Mouse (Mus musculus) embryonic facial prominence, embryonic 14.5 days (tissue): ENCODE results near the gene Lrtm1. TPM values are rescaled to one million over a fixed set of nuclear protein-coding genes. Genes with fewer than 3 reads are reported as not detected.

Source experiments
- ATAC-seq: fragments of 200-750 bp; cut with Nextera tagmentation; 2 replicates; pipeline ENCODE4 v1.8.0; 2017; ENCODE audit warnings: low read depth, moderate number of reproducible peaks, moderate TSS enrichment
- DNase-seq: peaks from one replicate; pipeline ENCODE4 v3.0.0-alpha.2; 2015; ENCODE audit warnings: low spot score
- H3K27ac ChIP-seq: fragments of 300-500 bp; sonication (generic); replicated peaks from 2 replicates; pipeline ENCODE4 v1.5.1; 2014; ENCODE audit warnings: low read depth, mild to moderate bottlenecking, low read length, moderate library complexity
- H3K27me3 ChIP-seq: fragments of 300-500 bp; sonication (generic); replicated peaks from 2 replicates; pipeline ENCODE4 v1.6.1; 2014; ENCODE audit warnings: low read length; ENCODE audit not compliant: control insufficient read depth, insufficient read depth
- H3K36me3 ChIP-seq: fragments of 300-500 bp; sonication (generic); 2 replicates; pipeline ENCODE4 v1.6.1; 2014; ENCODE audit warnings: low read length, mixed read lengths; ENCODE audit not compliant: control insufficient read depth, insufficient read depth
- H3K4me1 ChIP-seq: fragments of 300-500 bp; sonication (generic); 2 replicates; pipeline ENCODE4 v1.6.1; 2014; ENCODE audit warnings: antibody characterized with exemption, low read length; ENCODE audit not compliant: control insufficient read depth, insufficient read depth
- H3K4me2 ChIP-seq: fragments of 300-500 bp; sonication (generic); 2 replicates; pipeline ENCODE4 v1.6.1; 2014; ENCODE audit warnings: low read depth, mild to moderate bottlenecking, low read length, moderate library complexity, mixed read lengths
- H3K4me3 ChIP-seq: fragments of 300-500 bp; sonication (generic); 2 replicates; pipeline ENCODE4 v1.5.1; 2014; ENCODE audit warnings: low read depth, mild to moderate bottlenecking, low read length
- H3K9ac ChIP-seq: fragments of 300-500 bp; sonication (generic); 2 replicates; pipeline ENCODE4 v1.6.1; 2014; ENCODE audit warnings: low read depth, mild to moderate bottlenecking, low read length, moderate library complexity, mixed read lengths
- H3K9me3 ChIP-seq: fragments of 300-500 bp; sonication (generic); 2 replicates; pipeline ENCODE4 v1.6.1; 2016; ENCODE audit warnings: low read length; ENCODE audit not compliant: control insufficient read depth
- WGBS: fragments of 180-500 bp; shearing (Covaris S2); extraction: QIAGEN DNeasy Blood & Tissue Kit; methylation state at CpG from one replicate; pipeline ENCODE4 v1.1.7; 2014; 5-methylcytosine and 5-hydroxymethylcytosine counted together
- polyA plus RNA-seq: library from polyadenylated mRNA; unstranded; fragments of >200 nt; fragmentation: Nextera tagmentation; extraction: Ambion mirVana; gene quantifications from 2 replicates; pipeline ENCODE4 v1.2.1, GENCODE M21; 2014

The Lrtm1 gene
- 1.5 and 2.2 TPM in 2 replicates for polyA plus RNA-seq

DNA sequence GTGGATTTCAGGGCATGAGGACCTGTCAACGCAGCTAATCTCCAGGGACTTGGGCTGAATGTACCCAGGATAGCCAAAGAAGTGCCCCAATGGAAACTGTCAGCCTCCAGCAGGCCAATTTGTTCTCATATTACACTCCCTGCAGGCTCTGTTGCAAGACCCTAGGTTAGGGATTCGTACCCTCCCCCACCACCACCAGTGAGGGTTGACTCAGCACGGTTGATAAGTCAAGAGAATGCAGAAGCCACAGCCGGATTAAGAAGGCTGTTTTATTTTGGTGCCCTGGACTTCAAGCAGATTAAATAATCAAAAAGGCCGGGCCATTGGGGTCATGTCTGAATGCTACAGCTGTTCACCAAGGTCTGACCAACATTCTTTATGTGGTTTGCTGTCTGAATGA, at the start of gene Lrtm1:
Lrtm1 (plus strand) TSS at position 326 of the 400 bp plus-strand sequence.
- DNase-seq = peak; percentile 78
- H3K27me3 ChIP-seq = no peaks in the 10 kb centered on the region
- peak; percentile 65; the same call in 1 of the 2 replicates for ATAC-seq
- WGBS = 22% methylated on average over 5 of the region's 5 CpGs
- peaks cover 21% of the 10 kb centered on the region for H3K4me1 ChIP-seq
- H3K9me3 ChIP-seq = no peaks in the 10 kb centered on the region
- no peak within 1 kb of the TSS for H3K9ac ChIP-seq
- no peak within 1 kb of the TSS for H3K4me3 ChIP-seq
- no peak within 1 kb of the TSS for H3K4me2 ChIP-seq
- no peak within 1 kb of the TSS for H3K27ac ChIP-seq
- no peaks in the 10 kb centered on the region for H3K36me3 ChIP-seq

DNA sequence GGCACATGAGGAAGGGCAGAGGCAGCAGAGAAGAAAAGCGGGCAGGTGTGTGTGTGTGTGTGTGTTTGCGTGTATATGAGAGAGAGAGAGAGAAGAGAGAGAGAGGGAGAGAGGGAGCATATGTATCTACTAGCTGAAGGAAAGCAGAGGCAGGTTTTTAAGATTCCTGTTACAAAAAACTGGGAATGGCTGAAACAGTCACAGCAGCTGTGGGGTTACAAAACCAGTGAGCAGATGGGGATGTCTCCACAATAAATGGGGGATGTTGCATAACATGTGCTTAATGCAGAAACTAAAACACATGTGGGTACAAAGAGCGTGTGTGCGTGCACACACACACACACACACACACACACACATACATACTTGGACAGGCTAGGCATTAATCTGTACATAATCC, 48.8 kb upstream of the Lrtm1 start:
- Histone ChIP-seq H3K36me3 (no peaks in the 10 kb centered on the region), H3K9ac (no peak overlapping the region), H3K9me3 (no peaks in the 10 kb centered on the region), H3K4me1 (peaks cover 8% of the 10 kb centered on the region; the same call in 1 of the 2 replicates), H3K27ac (no peak overlapping the region), H3K4me2 (no peak overlapping the region), H3K4me3 (no peak overlapping the region), H3K27me3 (no peaks in the 10 kb centered on the region)
- WGBS = 75% methylated on average over 4 of the region's 4 CpGs
- peak; percentile 24 for DNase-seq
- no peak for ATAC-seq

DNA sequence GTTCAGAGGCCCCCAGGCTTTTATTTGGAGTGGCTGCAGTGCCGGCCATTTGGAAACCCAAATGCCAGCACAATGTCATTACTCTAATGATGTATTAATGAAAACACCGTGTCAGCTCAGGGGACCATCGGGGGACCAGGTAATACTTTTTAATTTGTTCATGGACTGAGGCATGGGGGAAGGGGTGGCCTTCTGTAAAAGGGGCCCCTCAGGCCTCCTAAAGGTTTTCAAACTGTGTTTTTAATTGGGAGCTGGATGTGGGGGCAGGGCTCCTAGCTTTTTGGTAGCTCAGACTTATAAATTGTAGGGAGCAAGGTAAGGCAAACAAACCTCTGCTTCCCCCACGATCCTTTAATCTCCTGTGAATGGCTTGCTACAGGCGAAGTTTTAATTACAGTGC, 45.4 kb upstream of the Lrtm1 start:
- ATAC-seq (no peak), DNase-seq (peak; percentile 26)
- Histone ChIP-seq H3K9me3 (no peaks in the 10 kb centered on the region), H3K27me3 (no peaks in the 10 kb centered on the region), H3K4me3 (no peak overlapping the region), H3K27ac (no peak overlapping the region), H3K9ac (no peak overlapping the region), H3K4me1 (peaks cover 8% of the 10 kb centered on the region; the same call in 1 of the 2 replicates), H3K36me3 (no peaks in the 10 kb centered on the region), H3K4me2 (no peak overlapping the region; the same call in 1 of the 2 replicates)
- 30% methylated on average over 5 of the region's 5 CpGs for WGBS

DNA sequence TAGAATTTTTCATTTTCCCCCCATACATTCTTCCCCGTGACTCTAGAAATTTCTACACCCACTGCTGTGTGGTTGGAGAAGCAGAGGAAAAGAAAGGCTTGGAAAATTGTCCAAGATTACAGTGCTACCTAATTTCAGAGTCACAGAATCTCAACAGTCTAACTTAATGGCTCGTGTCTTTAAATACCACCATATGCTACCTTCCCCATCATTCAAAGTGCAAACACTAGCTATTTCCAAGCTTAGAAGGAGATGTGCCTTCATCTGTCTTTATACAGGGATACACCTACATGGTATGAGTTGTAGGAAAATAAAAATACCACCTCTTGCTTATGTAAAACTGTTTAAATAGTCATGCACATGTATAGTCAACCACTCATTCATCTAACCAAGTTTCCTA, 38.8 kb upstream of the Lrtm1 start:
- H3K9me3 ChIP-seq = no peaks in the 10 kb centered on the region
- DNase-seq (no peak), ATAC-seq (no peak)
- 80% methylated on average over 2 of the region's 2 CpGs for WGBS
- peaks cover 5% of the 10 kb centered on the region; the same call in 1 of the 2 replicates for H3K4me1 ChIP-seq
- no peak overlapping the region for H3K4me2 ChIP-seq
- no peaks in the 10 kb centered on the region for H3K27me3 ChIP-seq
- no peak overlapping the region for H3K27ac ChIP-seq
- H3K36me3 ChIP-seq = no peaks in the 10 kb centered on the region
- H3K4me3 ChIP-seq = no peak overlapping the region
- no peak overlapping the region for H3K9ac ChIP-seq

DNA sequence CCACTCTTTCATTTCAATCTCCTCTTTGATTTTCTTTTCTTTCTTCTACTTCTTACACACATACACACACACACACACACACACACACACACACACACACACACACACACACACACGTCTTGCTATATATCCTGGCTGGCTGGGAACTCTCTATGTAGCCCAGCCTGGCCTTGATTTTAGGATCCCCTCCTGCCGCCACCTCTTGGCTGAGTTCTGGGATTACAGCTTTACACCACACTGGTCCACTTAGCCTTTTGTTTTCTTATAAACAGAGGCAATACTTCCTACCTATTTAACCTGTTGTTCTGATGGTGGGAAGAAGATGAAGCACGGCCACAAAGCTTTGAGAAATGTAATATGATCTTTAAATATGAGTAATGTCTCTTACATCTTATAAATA, 37.5 kb upstream of the Lrtm1 start:
- Histone ChIP-seq H3K4me3 (no peak overlapping the region), H3K27ac (no peak overlapping the region), H3K4me2 (no peak overlapping the region), H3K27me3 (no peaks in the 10 kb centered on the region), H3K36me3 (no peaks in the 10 kb centered on the region), H3K9ac (no peak overlapping the region), H3K9me3 (no peaks in the 10 kb centered on the region), H3K4me1 (peaks cover 5% of the 10 kb centered on the region; the same call in 1 of the 2 replicates)
- 33% methylated on average over 3 of the region's 3 CpGs for WGBS
- ATAC-seq (no peak), DNase-seq (no peak)

DNA sequence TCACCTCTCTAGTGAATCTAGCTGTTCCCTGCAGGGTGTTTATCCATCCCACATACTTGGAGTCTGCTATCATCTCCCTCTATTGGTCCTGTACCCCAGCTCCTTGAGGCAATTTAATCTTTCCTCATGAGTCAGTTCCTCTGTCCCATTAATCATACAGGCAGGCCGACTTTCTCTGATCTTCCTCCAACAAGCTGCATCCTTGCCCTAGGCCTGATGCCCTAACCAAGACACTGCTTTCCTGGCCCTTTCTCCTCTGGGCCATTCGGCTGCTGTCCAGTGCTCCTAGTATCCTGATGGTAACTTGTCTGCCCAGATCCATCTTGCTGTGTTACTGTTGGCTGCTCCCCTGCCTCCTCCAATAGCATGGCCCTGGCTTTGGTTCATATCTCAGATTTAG, 33.7 kb upstream of the Lrtm1 start:
- DNase-seq (no peak), ATAC-seq (no peak)
- Histone ChIP-seq H3K27me3 (no peaks in the 10 kb centered on the region), H3K9ac (no peak overlapping the region), H3K4me1 (peaks cover 12% of the 10 kb centered on the region), H3K9me3 (no peaks in the 10 kb centered on the region), H3K4me3 (no peak overlapping the region), H3K27ac (no peak overlapping the region), H3K4me2 (no peak overlapping the region), H3K36me3 (no peaks in the 10 kb centered on the region)
- 63% methylated on average over 2 of the region's 2 CpGs for WGBS

DNA sequence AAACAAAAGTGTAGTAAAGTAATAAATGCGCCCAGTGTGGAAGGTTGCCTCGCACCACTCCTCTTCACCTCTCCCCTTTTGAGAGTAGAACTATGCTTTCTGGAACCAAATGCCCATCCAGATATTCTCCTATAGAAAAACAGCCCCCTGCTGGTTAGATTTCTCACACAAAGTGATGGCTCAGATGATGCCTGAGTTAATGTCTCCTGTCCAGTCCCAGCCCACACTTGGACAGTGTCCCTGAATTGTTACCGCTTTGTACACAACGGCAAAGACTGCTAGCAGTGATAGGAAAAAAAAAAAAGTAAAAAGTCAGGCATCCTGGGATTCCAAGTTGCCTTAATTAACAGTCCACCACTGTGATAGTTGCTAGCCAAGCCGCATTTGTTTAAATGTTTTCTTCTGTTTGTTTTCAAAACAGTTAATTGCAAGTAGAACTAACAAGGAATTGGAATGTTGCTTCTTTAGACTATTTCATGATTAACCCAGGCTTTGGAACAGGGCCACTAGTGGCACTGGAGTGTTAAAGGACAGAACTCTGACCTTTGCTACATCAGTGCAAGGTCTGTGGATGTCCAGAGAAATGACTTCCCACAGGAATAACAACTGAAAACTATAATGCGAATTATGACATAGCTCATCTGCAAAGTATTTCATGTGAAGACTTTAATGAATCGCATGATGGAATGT, 29.7 kb upstream of the Lrtm1 start:
- ATAC-seq (no peak), DNase-seq (no peak)
- H3K9me3 ChIP-seq = no peaks in the 10 kb centered on the region
- no peaks in the 10 kb centered on the region for H3K36me3 ChIP-seq
- H3K27ac ChIP-seq = no peak overlapping the region; the same call in 1 of the 2 replicates
- 62% methylated on average over 7 of the region's 7 CpGs for WGBS
- H3K27me3 ChIP-seq = no peaks in the 10 kb centered on the region
- peaks cover 15% of the 10 kb centered on the region for H3K4me1 ChIP-seq
- no peak overlapping the region for H3K4me2 ChIP-seq
- no peak overlapping the region for H3K4me3 ChIP-seq
- H3K9ac ChIP-seq = no peak overlapping the region

DNA sequence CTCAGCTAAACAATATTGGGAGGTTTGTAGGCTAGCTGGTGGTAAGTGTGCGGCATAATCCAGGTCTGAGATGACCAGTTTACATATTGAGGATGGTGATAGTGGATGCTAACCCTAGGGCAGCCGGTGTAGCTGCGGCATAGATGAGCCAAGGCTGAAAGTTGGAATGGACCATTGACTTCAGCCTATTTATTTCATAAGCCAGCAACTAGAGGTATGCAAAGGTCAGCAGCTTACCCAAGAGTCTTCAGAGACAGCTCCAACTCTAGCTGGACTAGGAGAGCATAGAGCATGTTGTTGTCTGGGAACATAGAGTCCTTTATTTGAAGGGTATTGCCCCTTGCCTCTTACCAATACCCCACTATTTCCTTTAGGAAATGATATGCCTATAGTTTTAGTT, 21.4 kb upstream of the Lrtm1 start:
- Histone ChIP-seq H3K9ac (no peak overlapping the region), H3K4me3 (no peak overlapping the region), H3K27ac (no peak overlapping the region), H3K9me3 (no peaks in the 10 kb centered on the region), H3K4me2 (no peak overlapping the region), H3K4me1 (no peaks in the 10 kb centered on the region; the same call in 1 of the 2 replicates), H3K27me3 (no peaks in the 10 kb centered on the region), H3K36me3 (no peaks in the 10 kb centered on the region)
- WGBS = 91% methylated on average over 3 of the region's 3 CpGs
- no peak for ATAC-seq
- no peak for DNase-seq
